Mouse (Mus musculus) retina, postnatal 1 day (tissue): ENCODE data around the gene Hoxa10.
A peak's percentile ranks its signal among the peaks of the same experiment; 100 is the strongest.

Source experiments
- DNase-seq: peaks from one replicate; pipeline ENCODE4 v3.0.0-alpha.2; 2012

Gene Hoxa10

DNA sequence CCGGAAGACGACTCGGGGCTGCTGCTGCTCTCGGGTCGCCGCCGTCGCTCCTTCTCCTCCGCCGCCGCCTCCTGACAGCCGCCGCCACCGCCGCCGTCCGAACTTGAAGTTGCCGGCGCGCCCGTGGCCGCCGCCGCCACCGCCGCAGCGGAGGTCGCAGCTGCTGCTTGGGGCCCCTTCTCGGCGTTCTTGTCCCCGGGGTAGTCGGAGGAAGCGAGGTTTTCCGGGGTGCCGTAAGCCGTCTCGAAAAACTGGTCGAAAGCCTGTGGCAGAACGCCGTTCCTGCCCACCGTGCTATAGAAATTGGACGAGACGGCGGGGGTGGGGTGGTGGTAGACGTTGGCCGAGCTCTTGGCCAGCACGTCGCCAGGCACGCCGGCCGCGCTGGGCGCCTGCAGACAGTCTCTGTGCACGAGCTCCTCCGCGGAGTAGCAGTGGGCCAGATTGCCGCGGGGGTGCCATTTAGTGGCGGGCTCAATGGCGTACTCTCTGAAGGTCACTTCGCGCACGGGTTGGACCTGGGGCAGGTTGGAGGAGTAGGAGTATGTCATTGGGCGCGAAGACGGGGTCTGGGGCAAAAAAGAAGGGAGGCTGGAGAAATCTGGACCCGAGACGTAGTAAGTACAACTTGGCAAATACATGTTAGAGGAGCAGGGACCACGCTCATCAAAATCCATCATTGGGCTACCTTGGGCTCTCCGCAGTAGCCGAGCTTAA lies 4.5 kb upstream of the Hoxa10 start:
- DNase-seq: no peak

DNA sequence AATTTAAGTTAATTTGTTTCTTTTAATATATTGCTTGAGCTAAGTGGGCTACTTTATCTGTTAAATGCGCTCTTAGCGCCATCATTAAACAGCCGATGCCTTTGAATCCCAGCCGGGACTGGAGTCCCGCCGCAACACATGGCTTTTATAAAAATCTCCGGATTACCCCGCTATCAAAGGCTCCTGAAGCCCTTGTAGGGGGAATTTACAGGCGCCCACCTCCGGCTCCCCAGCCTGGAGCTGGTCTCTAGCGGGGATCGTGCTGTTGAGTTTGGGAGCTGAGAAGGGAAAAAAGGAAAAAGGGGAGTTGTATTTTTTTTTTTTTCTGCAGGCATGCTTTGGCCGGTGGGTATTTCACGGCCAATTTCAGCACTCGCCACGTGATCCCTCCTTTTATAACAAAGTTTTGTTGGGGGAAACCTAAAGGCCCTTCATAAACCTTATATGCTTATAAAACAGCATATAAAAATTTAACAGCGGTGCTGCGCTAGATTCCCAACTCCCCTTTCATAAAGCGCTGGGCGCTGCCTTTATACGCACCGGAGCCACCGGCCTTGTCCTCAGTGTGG lies 3.9 kb upstream of the Hoxa10 start:
- DNase-seq: no peak

DNA sequence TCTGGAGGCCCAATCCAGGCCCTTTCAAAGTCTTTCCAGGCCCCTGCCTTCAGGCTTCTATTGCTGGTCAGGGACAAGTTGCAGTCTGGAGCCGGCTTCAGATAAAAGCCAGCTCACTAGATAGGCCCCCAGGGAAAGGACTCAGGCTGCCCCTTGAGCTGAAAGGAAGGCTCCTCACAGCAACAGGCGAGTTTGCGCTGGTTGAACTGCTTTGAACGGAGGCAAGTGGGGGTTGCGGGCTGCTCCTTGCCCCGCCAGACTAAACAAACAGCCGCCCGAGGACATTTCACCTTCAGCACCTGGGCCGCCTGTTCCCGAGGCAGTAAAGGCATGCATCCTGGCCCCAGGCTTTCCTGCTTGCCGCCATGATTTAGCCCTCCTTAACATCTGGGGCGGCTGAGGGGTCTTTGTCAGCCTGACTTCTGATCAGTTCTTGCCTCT lies 3.0 kb upstream of the Hoxa10 start:
- DNase-seq: no peak

DNA sequence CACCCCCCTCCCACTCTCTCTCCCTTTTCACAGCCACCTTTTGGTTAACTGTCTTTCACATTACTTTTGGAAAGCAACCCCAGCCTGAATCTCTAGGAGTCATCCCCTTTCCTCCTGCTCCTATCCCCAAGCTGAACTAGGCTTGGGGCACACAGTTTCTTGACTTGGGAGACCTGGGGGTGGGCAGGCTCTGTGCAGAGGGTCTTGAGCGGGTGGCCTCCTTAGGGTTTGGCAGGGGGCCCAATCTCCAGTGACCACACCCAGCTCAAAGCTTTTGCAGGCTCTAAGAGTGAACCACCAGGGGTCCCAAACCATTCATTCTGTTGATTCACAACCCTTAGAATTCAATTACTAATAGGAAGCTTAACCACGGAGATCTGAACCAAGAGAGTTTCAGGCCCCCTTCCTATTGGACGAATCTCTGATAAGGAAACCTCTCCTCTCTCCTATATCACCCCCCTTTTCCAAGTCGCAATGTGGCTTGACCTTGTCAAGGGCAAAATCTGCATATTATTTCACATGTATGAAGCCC lies 2.2 kb upstream of the Hoxa10 start:
- no peak for DNase-seq

DNA sequence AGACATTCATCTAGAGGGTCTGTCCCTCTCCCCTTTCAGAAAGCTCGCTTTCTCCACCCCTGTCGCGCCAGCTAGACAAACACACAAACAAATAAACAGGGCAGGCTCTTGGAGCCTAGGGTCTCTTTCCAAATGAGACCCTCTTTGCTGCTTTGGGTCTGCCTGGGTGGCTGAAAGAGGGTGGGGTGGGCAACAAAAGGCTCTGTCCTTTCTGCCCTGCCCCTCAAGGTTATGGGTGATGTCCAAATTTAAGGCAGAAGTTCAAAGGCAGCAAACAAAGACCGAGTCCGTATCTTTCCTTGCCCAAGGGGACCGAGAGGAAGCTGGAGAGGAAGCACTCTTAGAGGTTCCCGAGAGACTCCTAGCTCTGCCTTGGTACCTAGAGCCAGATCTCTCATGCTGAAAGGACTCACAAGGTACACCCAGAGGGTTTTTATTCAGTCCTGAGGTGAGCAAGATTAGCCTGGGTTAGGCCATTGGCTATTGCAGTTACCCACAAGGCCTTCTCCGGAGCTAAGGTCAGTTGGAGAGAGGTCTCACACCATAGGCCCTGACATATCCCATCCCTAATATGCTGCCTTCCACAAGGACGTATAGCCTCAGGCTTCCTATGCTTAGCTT lies 457 bp upstream of the Hoxa10 start:
- DNase-seq: no peak

DNA sequence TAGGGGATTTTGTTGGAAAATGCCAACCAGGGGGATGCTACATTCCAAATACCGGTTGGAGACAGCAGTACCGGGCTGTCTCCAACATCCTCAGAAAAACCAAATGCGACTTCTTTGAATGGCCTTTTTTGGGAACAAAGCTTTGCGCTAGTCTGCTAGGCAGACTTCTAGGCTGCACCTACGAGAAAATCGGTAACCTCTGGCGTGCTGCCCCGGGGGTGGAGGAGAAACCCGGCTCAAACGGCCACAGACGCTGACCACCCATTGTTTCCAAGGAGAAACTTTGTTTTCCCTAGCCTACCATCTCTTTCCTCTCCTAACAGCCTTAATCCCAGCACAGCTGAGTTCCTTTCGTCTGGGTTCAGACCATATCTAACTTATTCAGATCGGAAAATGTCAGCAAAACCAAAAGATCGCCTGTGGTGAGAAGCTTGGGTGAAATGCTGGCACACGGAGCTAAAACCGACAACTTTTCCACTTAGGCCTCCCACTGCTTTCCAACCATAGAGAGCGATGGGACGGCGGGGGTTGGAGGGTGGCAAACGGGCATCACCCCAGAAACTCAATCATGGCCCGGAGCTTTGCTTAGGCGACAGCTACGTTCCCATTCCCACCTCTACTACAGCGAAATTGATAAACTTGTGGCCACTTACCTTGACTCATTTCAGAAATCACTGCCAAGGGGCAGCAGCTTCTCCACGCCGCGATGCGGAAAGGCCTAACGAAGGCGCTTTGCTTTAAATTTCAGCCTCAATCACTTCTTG lies 847 bp downstream of the Hoxa10 start:
- no peak for DNase-seq

DNA sequence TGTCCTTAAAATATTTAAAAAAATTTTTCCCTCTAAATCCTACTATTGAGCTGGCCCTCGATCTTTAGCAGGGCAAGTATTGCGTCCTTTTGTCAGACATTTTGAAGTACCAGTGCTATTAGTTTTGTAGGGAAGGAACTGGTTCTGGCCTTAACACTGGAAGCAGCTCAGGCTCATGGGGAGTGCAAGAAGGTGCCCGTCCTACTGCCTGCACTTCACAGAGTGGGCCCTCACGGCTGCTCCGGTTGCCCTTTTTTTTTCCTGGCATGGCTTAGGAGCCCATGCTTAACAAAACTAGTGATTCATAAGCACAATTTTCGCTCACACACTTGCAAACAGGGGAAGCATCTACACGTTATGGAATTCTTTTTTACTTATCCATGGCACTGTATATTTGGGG lies 1.7 kb downstream of the Hoxa10 start:
- no peak for DNase-seq

DNA sequence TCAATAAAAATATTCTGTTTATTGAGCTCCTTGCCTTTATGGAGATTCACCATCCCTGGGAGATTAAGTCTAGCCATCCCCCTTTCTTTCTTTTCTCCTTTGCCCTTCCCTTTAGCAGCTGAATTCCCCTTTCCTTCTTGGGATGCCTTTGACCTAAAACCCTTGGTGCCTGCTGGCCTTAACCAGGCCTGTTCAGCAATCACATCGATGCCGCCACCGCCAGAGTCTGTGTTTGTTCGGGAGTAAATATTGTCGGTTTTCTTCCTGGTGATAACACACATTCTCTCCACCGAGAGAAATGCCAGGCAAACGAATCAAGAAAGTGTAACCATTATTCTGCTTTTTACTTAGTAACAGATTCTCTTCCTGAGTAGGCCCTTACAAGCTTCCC lies 2.5 kb downstream of the Hoxa10 start:
- DNase-seq: no peak

DNA sequence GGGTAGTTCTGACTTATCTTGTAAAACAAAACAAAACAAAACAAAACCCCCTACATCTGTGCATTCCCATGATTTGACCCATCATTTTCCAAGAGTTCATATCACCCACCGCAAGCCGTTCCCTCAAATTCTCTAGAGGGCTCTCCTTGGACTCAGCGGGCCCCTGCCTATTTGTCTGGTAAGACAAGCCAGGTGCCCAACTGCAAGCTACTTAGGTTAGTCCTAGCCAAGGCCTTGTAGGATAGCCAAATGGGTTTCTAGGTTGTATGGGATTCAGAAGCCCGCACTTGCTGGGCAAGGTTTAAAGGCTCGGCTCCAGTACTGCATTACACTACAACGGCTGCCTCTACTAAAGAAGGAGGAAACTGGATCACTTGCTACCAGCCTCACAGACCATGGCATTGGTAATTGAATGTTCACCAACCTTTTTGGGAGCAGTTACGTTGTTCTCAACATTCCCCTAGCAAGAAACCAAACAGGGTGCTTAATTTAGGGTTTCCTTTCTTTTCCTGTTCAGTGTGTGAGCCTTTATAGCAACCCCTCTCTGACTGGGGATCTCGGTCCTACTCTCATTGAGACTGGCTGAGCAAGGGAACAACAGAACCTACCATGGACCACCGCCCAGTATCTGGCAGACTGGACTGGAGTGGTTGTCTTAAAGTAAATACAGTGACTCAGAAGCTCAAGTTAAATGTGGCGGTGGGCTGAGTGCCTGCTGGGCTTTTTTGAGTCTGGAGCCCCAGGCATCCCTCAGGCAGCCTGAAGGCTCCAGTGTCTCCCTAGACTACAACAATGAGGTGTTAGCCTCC lies 3.1 kb downstream of the Hoxa10 start:
- DNase-seq: no peak

DNA sequence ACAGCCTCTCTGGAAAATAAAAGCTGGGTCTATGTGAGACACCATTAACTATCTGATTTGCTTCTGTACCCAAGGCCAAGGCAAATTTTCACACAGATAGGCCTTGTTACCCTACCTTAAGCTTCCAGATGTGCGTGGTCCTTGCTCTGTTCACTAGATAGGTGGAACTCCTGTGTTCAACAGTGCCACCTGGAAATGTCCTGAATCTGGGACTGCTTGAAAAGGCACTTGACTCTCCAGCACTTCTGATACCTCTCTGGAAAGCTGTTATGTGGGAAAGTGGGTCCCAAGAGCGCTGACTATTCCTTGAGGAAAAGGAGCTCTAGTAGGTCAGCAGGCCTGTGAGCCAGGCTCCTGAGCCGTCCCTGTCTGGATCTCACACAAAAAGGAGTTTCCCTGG lies 3.8 kb downstream of the Hoxa10 start:
- no peak for DNase-seq

DNA sequence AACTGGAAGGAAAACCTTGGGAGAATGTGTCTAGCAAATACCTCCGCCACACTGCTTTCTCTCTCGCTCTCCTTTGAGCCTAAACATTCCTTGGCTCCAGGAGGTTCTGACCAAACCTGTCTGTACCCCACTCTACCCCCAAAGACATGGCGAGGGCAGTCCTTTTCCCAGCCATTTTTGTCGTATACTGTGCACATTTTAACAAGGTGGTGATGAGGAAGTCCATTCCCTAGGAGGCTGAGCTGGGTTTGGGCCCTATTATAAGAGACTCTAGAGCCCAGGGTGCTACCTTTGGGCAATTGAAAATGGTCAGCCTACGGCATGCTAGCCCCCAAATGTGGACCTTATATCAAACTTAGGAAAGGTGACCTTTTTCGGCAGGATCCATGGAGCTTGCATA lies 4.8 kb downstream of the Hoxa10 start:
- no peak for DNase-seq

DNA sequence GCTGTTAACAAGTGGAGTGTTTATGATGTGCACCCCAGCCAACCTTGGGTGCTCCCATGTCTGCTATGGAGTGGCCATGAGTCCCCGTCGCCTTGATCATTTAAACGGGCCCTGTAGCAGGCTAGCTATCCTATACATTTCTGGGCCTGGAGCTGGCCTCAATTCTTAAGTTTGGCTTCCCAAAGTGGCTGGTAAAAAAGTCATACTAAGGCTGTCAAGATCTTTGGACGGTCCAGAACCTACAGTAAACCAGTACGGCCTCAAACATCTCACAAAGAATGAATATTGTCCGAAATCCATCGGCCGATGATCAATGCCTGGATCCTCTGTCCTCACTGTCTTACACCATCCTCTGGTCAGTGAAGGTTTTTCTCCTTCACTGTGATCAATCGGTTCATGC lies 5.4 kb downstream of the Hoxa10 start:
- DNase-seq: no peak

DNA sequence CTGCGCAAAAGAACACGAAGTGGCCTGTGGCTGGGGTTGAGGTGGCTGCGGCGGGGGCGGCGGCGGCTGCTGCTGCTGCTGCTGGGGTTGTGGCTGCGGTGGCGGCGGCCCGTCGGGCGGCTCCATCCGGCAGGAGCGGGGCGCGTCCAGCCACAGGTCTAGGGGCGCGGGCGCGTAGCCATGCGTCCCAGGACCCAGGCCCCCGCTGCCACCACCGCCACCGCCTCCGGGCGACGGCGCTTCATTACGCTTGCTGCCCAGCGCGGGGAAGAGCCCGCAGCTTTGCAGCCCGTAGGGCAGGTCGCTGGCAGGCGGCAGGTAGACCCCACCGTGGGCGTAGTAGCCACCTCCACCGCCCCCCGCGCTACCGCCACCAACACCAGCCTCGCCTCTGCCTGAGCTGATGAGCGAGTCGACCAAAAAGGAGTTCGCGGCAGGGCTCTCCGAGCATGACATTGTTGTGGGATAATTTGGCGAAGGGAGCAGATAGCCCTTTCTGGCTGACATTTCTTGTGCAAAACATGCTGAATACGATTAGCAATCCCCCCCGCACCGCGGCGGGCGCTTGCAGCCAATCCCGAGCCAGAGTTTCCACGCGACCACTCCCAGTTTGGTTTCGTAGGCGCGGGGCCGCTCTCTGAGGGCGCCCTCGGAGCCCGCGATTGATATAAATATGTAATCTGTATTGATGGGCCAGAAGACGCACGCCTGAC lies 6.1 kb downstream of the Hoxa10 start:
- DNase-seq: no peak

DNA sequence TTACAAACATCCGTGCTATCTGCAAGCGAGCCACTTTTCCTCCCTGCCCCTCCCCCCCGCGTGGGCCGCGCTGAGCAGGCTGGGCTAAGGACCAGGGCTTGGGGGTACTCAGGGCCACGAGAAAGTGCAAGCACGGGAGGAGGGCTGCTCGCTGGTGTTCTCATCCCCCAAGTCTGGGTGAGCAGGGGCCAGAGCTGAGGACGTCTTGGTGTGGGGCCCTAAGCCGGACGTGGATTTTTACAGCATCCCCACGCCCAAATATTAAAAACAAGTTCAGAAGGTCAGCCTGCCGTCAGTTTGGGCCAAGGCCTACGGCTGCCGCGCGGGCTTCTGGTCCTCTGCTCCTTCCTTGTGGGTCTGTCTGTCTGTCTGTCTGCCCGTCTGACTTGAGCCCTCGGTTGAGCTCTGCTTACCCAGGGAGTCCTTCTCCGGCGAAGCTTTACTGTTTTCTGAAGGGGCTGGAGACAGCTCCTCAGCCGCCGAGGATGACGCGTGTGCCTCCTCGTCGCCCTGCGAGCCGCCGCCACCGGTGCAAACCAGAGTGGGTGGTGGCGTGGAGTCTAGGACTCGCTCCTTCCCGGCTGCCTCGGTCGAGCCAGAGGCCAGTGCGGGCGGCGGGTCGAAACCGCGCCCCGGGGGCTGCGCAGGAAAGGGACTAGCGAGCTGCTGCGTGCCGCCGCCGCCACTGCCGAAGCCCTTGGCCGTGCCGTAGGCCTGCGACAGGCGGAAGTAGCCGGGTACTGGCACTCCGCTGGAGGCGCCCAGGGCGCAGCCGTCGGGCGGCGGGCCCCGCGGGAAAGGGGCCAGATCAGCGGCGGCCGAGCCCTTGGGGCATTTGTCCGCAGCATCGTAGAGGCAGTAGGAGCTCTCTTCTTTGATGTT lies 6.9 kb downstream of the Hoxa10 start:
- no peak for DNase-seq

DNA sequence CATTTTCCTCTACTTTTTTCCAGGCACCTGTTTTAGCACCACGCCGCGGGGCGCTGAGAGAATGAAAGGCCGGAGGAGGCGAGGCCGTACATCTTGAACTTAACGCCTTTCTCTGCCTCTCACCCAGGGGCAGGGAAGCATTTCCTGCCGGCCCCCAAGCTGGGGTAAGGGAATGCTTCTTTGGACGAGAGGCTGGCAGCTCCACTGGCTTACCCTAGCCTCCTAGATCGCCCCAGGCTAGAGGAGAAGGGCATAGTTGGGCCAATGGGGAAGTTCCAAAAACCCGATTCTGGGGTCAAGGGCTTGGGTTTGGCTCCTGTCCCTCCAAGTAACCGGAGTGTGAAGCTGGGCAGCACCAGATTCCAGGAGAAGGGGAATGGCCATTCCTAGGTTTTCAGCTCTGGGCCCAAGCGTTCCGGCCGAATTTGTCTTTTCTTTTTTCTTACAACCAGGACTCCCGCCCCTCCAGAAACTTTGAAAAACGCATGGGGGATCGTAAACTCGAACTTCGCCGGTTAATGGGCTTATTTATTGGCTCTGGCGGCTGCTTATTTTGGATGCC lies 7.6 kb downstream of the Hoxa10 start:
- no peak for DNase-seq

DNA sequence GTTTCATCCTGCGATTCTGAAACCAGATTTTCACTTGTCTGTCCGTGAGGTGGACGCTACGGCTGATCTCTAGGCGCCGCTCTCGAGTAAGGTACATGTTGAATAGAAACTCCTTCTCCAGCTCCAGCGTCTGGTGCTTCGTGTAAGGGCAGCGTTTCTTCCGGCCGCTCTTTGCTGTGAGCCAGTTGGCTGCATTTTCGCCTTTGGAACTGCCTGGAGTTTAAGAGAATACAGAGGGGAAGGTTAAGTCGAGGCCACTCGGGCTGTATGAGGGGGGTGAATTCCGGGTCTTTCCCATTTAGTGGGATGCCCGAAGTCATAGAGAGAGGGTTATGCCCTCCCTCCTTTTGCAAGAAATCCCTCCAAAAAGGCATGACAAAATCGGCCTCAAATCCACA lies 8.1 kb downstream of the Hoxa10 start:
- DNase-seq: peak; percentile 45

DNA sequence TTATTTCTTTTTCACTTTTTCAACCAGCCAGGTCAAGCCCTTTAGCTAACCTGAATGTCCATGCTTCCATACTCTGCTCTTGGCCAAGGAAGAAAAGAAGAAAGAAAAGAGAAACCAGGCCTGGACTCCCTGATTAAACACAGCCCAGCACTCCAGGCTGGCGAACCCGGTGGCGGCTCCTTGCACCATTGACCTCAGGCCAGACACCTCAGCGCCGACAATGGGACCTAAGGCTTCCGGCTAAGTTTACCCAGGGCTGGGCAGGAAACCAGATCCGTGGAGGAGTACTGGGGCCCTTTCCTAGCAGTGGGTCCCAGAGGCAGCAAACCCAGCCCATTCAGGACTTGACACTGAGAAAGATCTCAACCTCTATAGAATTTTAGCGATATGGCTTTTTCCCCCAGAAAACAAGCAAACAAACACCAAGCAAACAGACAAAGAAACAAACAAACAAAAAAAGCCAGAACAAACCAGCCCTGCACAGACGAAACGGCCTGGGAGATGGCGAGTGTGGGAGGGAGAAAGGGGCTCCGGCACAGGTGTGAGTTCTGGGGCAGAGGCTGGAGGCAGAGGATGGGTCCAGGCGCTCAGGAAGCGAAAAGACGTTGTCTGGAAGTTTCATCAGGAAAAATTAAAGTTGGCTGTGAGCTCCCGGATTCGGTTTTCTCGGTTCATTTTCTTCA lies 8.6 kb downstream of the Hoxa10 start:
- peak; percentile 17 for DNase-seq

DNA sequence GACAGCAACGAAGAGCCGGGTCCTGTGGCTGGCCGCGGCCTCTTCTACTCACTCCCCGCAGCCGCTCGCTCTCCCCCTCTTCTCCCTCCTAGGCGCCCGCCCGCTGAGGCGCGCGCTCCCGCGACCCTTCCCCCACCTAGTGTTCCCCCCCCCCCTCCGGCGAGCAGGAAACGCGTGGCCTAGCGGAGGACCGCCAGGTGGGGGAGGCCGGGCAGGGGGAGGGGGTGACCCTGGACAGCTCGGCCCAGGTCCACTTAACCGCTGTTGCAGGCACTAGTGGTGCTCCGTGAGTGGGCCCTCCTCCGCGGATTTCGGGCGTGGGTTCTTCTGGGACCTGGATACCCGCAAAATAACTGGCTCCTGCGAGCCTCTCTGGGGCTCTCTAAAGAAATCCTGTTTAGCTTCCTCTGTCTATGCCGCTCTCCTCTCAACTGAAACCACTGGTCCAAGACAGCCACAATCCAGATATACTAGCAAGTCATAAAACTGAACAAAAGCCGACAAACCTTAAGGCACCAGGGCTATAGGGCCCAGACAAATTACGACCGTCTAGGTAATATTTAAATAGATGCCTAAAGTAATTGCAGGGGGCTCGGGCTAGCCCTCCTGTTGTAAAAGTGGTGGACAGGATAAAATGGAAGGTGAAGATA lies 10.0 kb downstream of the Hoxa10 start, which contains the start of gene Hoxa9:
Gene Hoxa9 (minus strand): TSS at position 574 of the 650 bp plus-strand sequence.
- DNase-seq: no peak
